Mouse (Mus musculus) CD4-positive, CD25-positive, alpha-beta regulatory T cell, adult 2 months (primary cell): ENCODE measurements around the gene Ubtd1.
A peak's percentile ranks its signal among the peaks of the same experiment; 100 is the strongest.

Source experiments
- DNase-seq: peaks from one replicate; pipeline ENCODE4 v3.0.0-alpha.2; 2012; ENCODE audit warnings: low read depth, low spot score

Ubtd1 gene

GRCm38 (mm10) chr19:42021681-42022541, 40.3 kb downstream of the Ubtd1 start:
- DNase-seq, result no peak

- DNase-seq, result no peak
Measured at GRCm38 (mm10) chr19:42022542-42022848, 40.9 kb downstream of the Ubtd1 start.

- DNase-seq, result peak; percentile 86
Measured at GRCm38 (mm10) chr19:42026158-42026557, 44.6 kb downstream of the Ubtd1 start.

GRCm38 (mm10) chr19:42031112-42031511, 49.5 kb downstream of the Ubtd1 start:
- DNase-seq, result no peak

- no peak for DNase-seq
Measured at GRCm38 (mm10) chr19:42033611-42034010, 52.0 kb downstream of the Ubtd1 start.

- DNase-seq, result no peak
Measured at GRCm38 (mm10) chr19:42034146-42034775, 52.7 kb downstream of the Ubtd1 start.

GRCm38 (mm10) chr19:42034881-42035455, 53.4 kb downstream of the Ubtd1 start:
- DNase-seq, result no peak

GRCm38 (mm10) chr19:42035456-42036248, 54.1 kb downstream of the Ubtd1 start, which contains the start of gene Ankrd2:
Gene Ankrd2 (plus strand): TSS chr19:42036000.
- DNase-seq, result peak; percentile 87

- DNase-seq, result no peak
Measured at GRCm38 (mm10) chr19:42036357-42036756, 54.8 kb downstream of the Ubtd1 start.

GRCm38 (mm10) chr19:42037167-42037702, 55.7 kb downstream of the Ubtd1 start:
- no peak for DNase-seq

GRCm38 (mm10) chr19:42038310-42038709, 56.7 kb downstream of the Ubtd1 start:
- no peak for DNase-seq

- no peak for DNase-seq
Measured at GRCm38 (mm10) chr19:42043988-42044387, 62.4 kb downstream of the Ubtd1 start.

GRCm38 (mm10) chr19:42045269-42046102, 63.9 kb downstream of the Ubtd1 start, which contains the start of gene Hoga1:
Gene Hoga1 (plus strand): TSS chr19:42045610.
- DNase-seq, result peak; percentile 76

GRCm38 (mm10) chr19:42050251-42050650, 68.7 kb downstream of the Ubtd1 start:
- no peak for DNase-seq

GRCm38 (mm10) chr19:42051351-42051750, 69.8 kb downstream of the Ubtd1 start:
- no peak for DNase-seq

- no peak for DNase-seq
Measured at GRCm38 (mm10) chr19:42051948-42052347, 70.4 kb downstream of the Ubtd1 start, which contains the start of gene 4933411K16Rik. Gene 4933411K16Rik (plus strand): TSS chr19:42052248.

- no peak for DNase-seq
Measured at GRCm38 (mm10) chr19:42054255-42054654, 72.7 kb downstream of the Ubtd1 start.

- no peak for DNase-seq
Measured at GRCm38 (mm10) chr19:42055881-42056280, 74.3 kb downstream of the Ubtd1 start.

GRCm38 (mm10) chr19:42056719-42057409, 75.3 kb downstream of the Ubtd1 start:
- no peak for DNase-seq

GRCm38 (mm10) chr19:42058426-42058825, 76.9 kb downstream of the Ubtd1 start:
- no peak for DNase-seq
